Mouse (Mus musculus): ENCODE data around the gene Phlpp1. TPM values are rescaled to one million over a fixed set of nuclear protein-coding genes. Genes with fewer than 3 reads are reported as not detected.

The Phlpp1 gene
- polyA plus RNA-seq, 1 experiment from 2014 or later = 1.7 TPM

GRCm38 (mm10) chr1:106157961-106158515, 13.5 kb upstream of the Phlpp1 start:
- Histone ChIP-seq H3K4me1 (replicated peaks; ENCODE audit: control insufficient read depth, insufficient read depth, low read length) (no peaks in the 10 kb centered on the region), H3K4me2 (no peak overlapping the region), H3K27me3 (replicated peaks; ENCODE audit: control insufficient read depth, insufficient read depth, low read length) (no peaks in the 10 kb centered on the region), H3K27ac (ENCODE audit: low read depth, low read length) (no peak overlapping the region), H3K36me3 (ENCODE audit: control insufficient read depth, insufficient read depth, low read length) (no peaks in the 10 kb centered on the region), H3K4me3 (ENCODE audit: low read depth, low read length) (no peak overlapping the region), H3K9me3 (ENCODE audit: control insufficient read depth, low read length) (no peaks in the 10 kb centered on the region), H3K9ac (ENCODE audit: low read depth, low read length) (no peak overlapping the region)
- DNase-seq (ENCODE audit: low spot score) (no peak), ATAC-seq (replicated peaks; ENCODE audit: low FRiP score) (no peak)
- 31% methylated on average over 4 of the region's 4 CpGs for WGBS

- H3K36me3 ChIP-seq (ENCODE audit: control insufficient read depth, insufficient read depth, low read length) = no peaks in the 10 kb centered on the region
- H3K4me3 ChIP-seq (ENCODE audit: low read depth, low read length) = no peak overlapping the region
- ATAC-seq (replicated peaks; ENCODE audit: low FRiP score) (no peak), DNase-seq (ENCODE audit: low spot score) (no peak)
- H3K4me2 ChIP-seq = no peak overlapping the region
- 87% methylated on average over 5 of the region's 5 CpGs for WGBS
- H3K27ac ChIP-seq (ENCODE audit: low read depth, low read length) = no peak overlapping the region
- H3K4me1 ChIP-seq (replicated peaks; ENCODE audit: control insufficient read depth, insufficient read depth, low read length) = no peaks in the 10 kb centered on the region
- no peak overlapping the region for H3K9ac ChIP-seq (ENCODE audit: low read depth, low read length)
- no peaks in the 10 kb centered on the region for H3K27me3 ChIP-seq (replicated peaks; ENCODE audit: control insufficient read depth, insufficient read depth, low read length)
- H3K9me3 ChIP-seq (ENCODE audit: control insufficient read depth, low read length) = no peaks in the 10 kb centered on the region
Observed at GRCm38 (mm10) chr1:106159667-106160066, 11.9 kb upstream of the Phlpp1 start.

- no peaks in the 10 kb centered on the region for H3K4me1 ChIP-seq (replicated peaks; ENCODE audit: control insufficient read depth, insufficient read depth, low read length)
Observed at GRCm38 (mm10) chr1:106160916-106161315, 10.6 kb upstream of the Phlpp1 start.

GRCm38 (mm10) chr1:106162581-106162980, 9.0 kb upstream of the Phlpp1 start:
- ATAC-seq (replicated peaks; ENCODE audit: low FRiP score) (no peak), DNase-seq (ENCODE audit: low spot score) (no peak)
- no peaks in the 10 kb centered on the region for H3K4me1 ChIP-seq (replicated peaks; ENCODE audit: control insufficient read depth, insufficient read depth, low read length)
- H3K4me3 ChIP-seq (ENCODE audit: low read depth, low read length) = no peak overlapping the region
- H3K9me3 ChIP-seq (ENCODE audit: control insufficient read depth, low read length) = no peaks in the 10 kb centered on the region
- no peak overlapping the region for H3K9ac ChIP-seq (ENCODE audit: low read depth, low read length)
- H3K27ac ChIP-seq (ENCODE audit: low read depth, low read length) = no peak overlapping the region
- WGBS = 55% methylated on average over 7 of the region's 7 CpGs
- H3K4me2 ChIP-seq = no peak overlapping the region
- H3K36me3 ChIP-seq (ENCODE audit: control insufficient read depth, insufficient read depth, low read length) = no peaks in the 10 kb centered on the region
- no peaks in the 10 kb centered on the region for H3K27me3 ChIP-seq (replicated peaks; ENCODE audit: control insufficient read depth, insufficient read depth, low read length)

More at GRCm38 (mm10) chr1:106160916-106161315, 10.6 kb upstream of the Phlpp1 start:
- no peaks in the 10 kb centered on the region for H3K27me3 ChIP-seq (replicated peaks; ENCODE audit: control insufficient read depth, insufficient read depth, low read length)
- H3K4me3 ChIP-seq (ENCODE audit: low read depth, low read length) = no peak overlapping the region
- no peak for DNase-seq (ENCODE audit: low spot score)
- no peak overlapping the region for H3K9ac ChIP-seq (ENCODE audit: low read depth, low read length)
- no peak overlapping the region for H3K27ac ChIP-seq (ENCODE audit: low read depth, low read length)
- no peak for ATAC-seq (replicated peaks; ENCODE audit: low FRiP score)
- H3K36me3 ChIP-seq (ENCODE audit: control insufficient read depth, insufficient read depth, low read length) = no peaks in the 10 kb centered on the region
- 62% methylated on average over 4 of the region's 4 CpGs for WGBS
- H3K4me2 ChIP-seq = no peak overlapping the region
- H3K9me3 ChIP-seq (ENCODE audit: control insufficient read depth, low read length) = no peaks in the 10 kb centered on the region

- H3K4me1 ChIP-seq (replicated peaks; ENCODE audit: control insufficient read depth, insufficient read depth, low read length) = no peaks in the 10 kb centered on the region
- H3K9ac ChIP-seq (ENCODE audit: low read depth, low read length) = no peak overlapping the region
- DNase-seq (ENCODE audit: low spot score) = no peak
- no peaks in the 10 kb centered on the region for H3K36me3 ChIP-seq (ENCODE audit: control insufficient read depth, insufficient read depth, low read length)
- WGBS = 83% methylated on average over 8 of the region's 8 CpGs
- H3K9me3 ChIP-seq (ENCODE audit: control insufficient read depth, low read length) = no peaks in the 10 kb centered on the region
- H3K4me2 ChIP-seq = no peak overlapping the region
- no peak overlapping the region for H3K27ac ChIP-seq (ENCODE audit: low read depth, low read length)
- no peak for ATAC-seq (replicated peaks; ENCODE audit: low FRiP score)
- no peaks in the 10 kb centered on the region for H3K27me3 ChIP-seq (replicated peaks; ENCODE audit: control insufficient read depth, insufficient read depth, low read length)
- H3K4me3 ChIP-seq (ENCODE audit: low read depth, low read length) = no peak overlapping the region
Observed at GRCm38 (mm10) chr1:106163401-106163800, 8.2 kb upstream of the Phlpp1 start.

GRCm38 (mm10) chr1:106164111-106164510, 7.4 kb upstream of the Phlpp1 start:
- Histone ChIP-seq H3K9ac (ENCODE audit: low read depth, low read length) (no peak overlapping the region), H3K9me3 (ENCODE audit: control insufficient read depth, low read length) (no peaks in the 10 kb centered on the region), H3K27ac (ENCODE audit: low read depth, low read length) (no peak overlapping the region), H3K4me3 (ENCODE audit: low read depth, low read length) (no peak overlapping the region), H3K36me3 (ENCODE audit: control insufficient read depth, insufficient read depth, low read length) (no peaks in the 10 kb centered on the region), H3K4me2 (no peak overlapping the region), H3K4me1 (replicated peaks; ENCODE audit: control insufficient read depth, insufficient read depth, low read length) (no peaks in the 10 kb centered on the region), H3K27me3 (replicated peaks; ENCODE audit: control insufficient read depth, insufficient read depth, low read length) (no peaks in the 10 kb centered on the region)
- no peak for DNase-seq (ENCODE audit: low spot score)
- WGBS = 82% methylated on average over 3 of the region's 3 CpGs
- no peak for ATAC-seq (replicated peaks; ENCODE audit: low FRiP score)

- peaks cover 4% of the 10 kb centered on the region for H3K4me1 ChIP-seq (replicated peaks; ENCODE audit: control insufficient read depth, insufficient read depth, low read length)
- no peak overlapping the region for H3K9ac ChIP-seq (ENCODE audit: low read depth, low read length)
- no peak overlapping the region for H3K4me2 ChIP-seq
- no peak overlapping the region for H3K4me3 ChIP-seq (ENCODE audit: low read depth, low read length)
- no peaks in the 10 kb centered on the region for H3K36me3 ChIP-seq (ENCODE audit: control insufficient read depth, insufficient read depth, low read length)
- DNase-seq (ENCODE audit: low spot score) (no peak), ATAC-seq (replicated peaks; ENCODE audit: low FRiP score) (no peak)
- WGBS = 65% methylated on average over 4 of the region's 4 CpGs
- H3K9me3 ChIP-seq (ENCODE audit: control insufficient read depth, low read length) = no peaks in the 10 kb centered on the region
- no peaks in the 10 kb centered on the region for H3K27me3 ChIP-seq (replicated peaks; ENCODE audit: control insufficient read depth, insufficient read depth, low read length)
- no peak overlapping the region for H3K27ac ChIP-seq (ENCODE audit: low read depth, low read length)
Observed at GRCm38 (mm10) chr1:106168001-106168400, 3.6 kb upstream of the Phlpp1 start.

- Histone ChIP-seq H3K9ac (ENCODE audit: low read depth, low read length) (no peak overlapping the region), H3K4me3 (ENCODE audit: low read depth, low read length) (no peak overlapping the region), H3K4me1 (replicated peaks; ENCODE audit: control insufficient read depth, insufficient read depth, low read length) (peaks cover 12% of the 10 kb centered on the region), H3K36me3 (ENCODE audit: control insufficient read depth, insufficient read depth, low read length) (no peaks in the 10 kb centered on the region), H3K9me3 (ENCODE audit: control insufficient read depth, low read length) (no peaks in the 10 kb centered on the region), H3K4me2 (no peak overlapping the region), H3K27me3 (replicated peaks; ENCODE audit: control insufficient read depth, insufficient read depth, low read length) (no peaks in the 10 kb centered on the region), H3K27ac (ENCODE audit: low read depth, low read length) (no peak overlapping the region)
- ATAC-seq (replicated peaks; ENCODE audit: low FRiP score) (no peak), DNase-seq (ENCODE audit: low spot score) (no peak)
- 46% methylated on average over 3 of the region's 3 CpGs for WGBS
Observed at GRCm38 (mm10) chr1:106168801-106169200, 2.8 kb upstream of the Phlpp1 start.

- Histone ChIP-seq H3K27me3 (replicated peaks; ENCODE audit: control insufficient read depth, insufficient read depth, low read length) (no peaks in the 10 kb centered on the region), H3K4me1 (replicated peaks; ENCODE audit: control insufficient read depth, insufficient read depth, low read length) (peaks cover 14% of the 10 kb centered on the region), H3K27ac (ENCODE audit: low read depth, low read length) (no peak overlapping the region), H3K4me3 (ENCODE audit: low read depth, low read length) (no peak overlapping the region), H3K9ac (ENCODE audit: low read depth, low read length) (no peak overlapping the region), H3K9me3 (ENCODE audit: control insufficient read depth, low read length) (no peaks in the 10 kb centered on the region), H3K36me3 (ENCODE audit: control insufficient read depth, insufficient read depth, low read length) (no peaks in the 10 kb centered on the region), H3K4me2 (no peak overlapping the region)
- DNase-seq (ENCODE audit: low spot score) = no peak
- WGBS = 80% methylated on average over 5 of the region's 5 CpGs
- ATAC-seq (replicated peaks; ENCODE audit: low FRiP score) = no peak
Observed at GRCm38 (mm10) chr1:106169741-106170265, 1.7 kb upstream of the Phlpp1 start.

Data from liver, embryonic 11.5 days (tissue).